Mouse (Mus musculus) cerebellum, postnatal 4 days (tissue): ENCODE measurements around the gene Wasf3.

Experiments
- DNase-seq, 2 experiments: peaks; one replicate each; pipeline ENCODE4 v3.0.0; 2022; ENCODE audit warnings: low spot score in 2 of 2, mixed read lengths in 1 of 2

Gene Wasf3

DNA sequence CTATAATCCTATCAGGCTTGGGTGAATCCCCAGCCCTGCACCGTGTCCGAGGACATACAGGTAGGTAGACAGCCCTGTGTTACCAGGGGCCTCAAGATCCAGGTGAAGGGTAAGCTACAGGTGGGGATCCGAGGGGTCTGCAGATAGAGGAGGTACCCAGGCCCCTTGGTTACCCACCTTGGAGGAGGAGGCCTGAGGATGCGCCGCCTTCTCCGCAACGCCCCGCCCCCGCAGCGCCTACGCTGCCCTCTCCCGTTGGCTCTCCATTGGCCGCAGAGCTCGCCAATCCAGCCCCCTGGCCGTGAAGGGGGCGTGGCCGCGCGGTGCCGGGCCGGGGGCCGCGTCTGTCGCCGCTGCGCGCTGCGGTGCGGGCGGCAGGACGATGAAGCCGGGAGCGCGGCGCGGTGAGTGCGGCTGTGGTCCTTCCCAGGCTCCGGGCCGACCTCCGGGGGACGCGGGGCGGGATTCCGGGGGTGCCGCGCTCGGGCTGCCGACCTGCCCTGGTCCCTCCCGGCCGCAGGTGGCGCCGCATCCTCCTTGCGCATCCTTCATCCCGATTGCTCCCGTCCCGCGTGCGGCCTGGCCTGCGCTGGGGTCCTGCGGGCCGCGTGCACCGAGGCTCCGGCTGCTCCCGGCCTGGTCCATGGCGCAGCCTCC lies at the start of gene Wasf3:
TSS of gene Wasf3 (plus strand) at position 51 of the 657 bp plus-strand sequence.
- peak; percentile 82 to 93 for DNase-seq

- no peak for DNase-seq
Measured at GRCm38 (mm10) chr5:146338064-146338463, 46.7 kb upstream of the Wasf3 start.

GRCm38 (mm10) chr5:146340037-146340436 lies 44.7 kb upstream of the Wasf3 start:
- no peak for DNase-seq

- no peak for DNase-seq
Measured at GRCm38 (mm10) chr5:146344911-146345686, 39.7 kb upstream of the Wasf3 start.

GRCm38 (mm10) chr5:146347081-146347480 lies 37.7 kb upstream of the Wasf3 start:
- DNase-seq = no peak

DNA sequence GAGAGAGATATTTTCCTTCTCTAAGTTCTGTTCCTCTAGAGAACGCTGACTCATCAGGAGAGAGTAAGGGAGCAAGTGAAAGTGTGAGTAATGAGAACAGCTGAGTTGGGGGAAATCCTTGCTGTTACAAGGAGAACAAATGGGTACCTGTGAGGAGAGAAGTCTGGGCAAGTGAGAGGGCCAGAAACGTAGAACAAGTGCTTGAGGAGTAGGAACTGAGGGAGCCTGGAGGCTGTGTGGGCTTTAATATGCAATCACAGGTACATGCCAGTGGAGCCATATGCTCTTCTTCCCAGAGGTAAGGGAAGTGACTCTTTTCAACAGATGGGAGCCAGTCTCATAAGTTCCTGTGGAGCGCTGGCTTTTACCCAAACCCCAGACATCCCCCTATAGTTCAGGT lies 35.6 kb upstream of the Wasf3 start:
- DNase-seq = no peak

- DNase-seq = no peak
Measured at GRCm38 (mm10) chr5:146350784-146351183, 34.0 kb upstream of the Wasf3 start.

DNA sequence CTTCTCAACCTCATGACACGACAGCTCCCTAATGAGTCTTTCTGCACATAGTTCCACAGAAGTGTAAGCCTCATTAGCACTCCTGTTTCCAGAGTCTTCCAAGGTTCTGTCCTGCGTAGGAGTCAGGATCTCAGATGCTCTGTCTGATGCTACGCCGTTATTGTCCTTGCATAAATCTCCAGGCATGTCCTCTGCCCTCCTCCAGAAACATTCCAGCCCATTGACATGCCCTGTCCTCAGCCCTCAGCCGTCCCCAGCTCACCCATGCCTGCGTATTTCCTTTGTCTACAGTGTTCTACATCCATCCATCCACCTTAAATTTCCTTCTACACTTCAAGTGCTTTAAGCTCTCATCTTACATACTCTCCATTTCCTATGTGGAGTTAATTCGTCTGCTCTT lies 32.8 kb upstream of the Wasf3 start:
- no peak for DNase-seq

- no peak for DNase-seq
Measured at GRCm38 (mm10) chr5:146360386-146360785, 24.4 kb upstream of the Wasf3 start.

DNA sequence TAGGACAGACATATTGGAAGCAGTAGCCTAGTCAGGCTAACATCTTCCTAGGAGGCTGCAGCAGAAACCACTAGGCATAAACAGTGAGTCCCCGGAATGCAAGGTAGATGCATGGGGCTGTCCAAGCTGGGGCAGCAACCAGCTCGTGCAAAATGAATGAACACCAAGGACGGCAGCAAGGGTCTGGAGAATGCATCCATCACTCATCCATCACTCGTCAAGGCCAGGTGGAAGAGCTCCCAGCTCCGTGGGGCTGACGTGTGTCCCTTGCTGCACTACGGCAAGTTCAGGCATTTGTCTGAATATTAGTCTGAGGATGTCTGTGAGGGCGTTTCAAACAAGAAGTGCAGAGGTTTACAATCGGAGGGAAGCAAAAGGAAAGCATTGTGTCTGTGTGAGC lies 22.1 kb upstream of the Wasf3 start:
- DNase-seq = no peak

DNA sequence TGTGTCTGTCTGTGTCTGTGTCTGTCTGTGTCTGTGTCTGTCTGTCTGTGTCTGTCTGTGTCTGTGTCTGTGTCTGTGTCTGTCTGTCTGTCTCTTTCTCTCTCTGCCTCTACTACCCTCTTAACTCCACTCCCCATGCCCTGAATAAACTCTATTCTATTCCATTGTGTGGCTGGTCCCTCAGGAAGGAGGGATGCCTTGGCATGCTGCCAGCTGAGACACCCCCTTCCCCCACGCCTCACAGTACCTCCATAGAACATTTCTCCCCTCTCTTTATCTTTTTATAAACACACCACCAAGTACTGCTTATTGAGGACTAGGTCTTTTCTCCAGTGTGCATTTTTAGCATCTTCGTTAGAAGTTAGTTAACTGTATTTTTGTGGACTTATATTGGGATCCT lies 16.4 kb upstream of the Wasf3 start:
- peak in 1 of 2 experiments; percentile 27 for DNase-seq

- DNase-seq = peak in 1 of 2 experiments; percentile 24
Measured at GRCm38 (mm10) chr5:146368971-146369370, 15.8 kb upstream of the Wasf3 start.

DNA sequence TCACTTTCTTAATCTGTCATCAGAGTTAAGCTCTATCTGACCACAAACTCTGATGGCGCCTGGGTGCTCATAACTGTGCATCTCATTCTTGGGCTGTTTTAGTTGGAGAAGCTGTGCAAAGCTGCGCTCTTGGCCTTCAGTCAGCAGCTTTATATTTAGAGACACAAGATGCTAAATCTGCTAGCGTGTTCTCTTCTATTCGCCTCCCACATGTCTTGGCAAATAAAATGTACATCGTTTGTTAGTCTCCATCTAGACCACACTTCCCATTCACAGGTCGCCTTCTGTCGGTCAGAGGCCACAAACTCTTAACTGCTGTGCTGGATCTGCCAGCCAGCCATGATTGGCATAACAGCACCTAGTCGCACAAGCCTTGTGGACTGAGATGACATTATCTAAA lies 14.0 kb upstream of the Wasf3 start:
- no peak for DNase-seq

DNA sequence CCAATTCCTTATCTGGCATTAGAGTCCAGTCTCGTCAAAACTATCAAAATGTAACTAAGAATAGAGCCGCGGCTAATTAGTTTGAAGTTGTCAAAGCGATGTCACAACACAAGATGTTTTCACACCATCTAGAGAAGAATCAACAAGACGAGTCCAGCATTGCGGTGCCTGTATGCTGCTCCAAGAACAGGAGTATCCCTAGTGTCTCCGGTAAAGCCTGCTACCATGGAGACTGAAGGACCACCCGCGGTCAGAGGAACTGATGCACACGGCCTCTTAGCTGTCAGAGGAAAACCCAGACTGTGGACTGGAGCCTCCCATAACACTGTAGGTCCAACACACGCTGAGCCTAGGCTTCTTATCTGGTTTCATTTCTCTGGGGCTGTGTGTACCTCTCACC lies 11.5 kb upstream of the Wasf3 start:
- DNase-seq = no peak

GRCm38 (mm10) chr5:146376601-146377000 lies 8.2 kb upstream of the Wasf3 start:
- DNase-seq = no peak

- no peak for DNase-seq
Measured at GRCm38 (mm10) chr5:146380041-146380440, 4.7 kb upstream of the Wasf3 start.

DNA sequence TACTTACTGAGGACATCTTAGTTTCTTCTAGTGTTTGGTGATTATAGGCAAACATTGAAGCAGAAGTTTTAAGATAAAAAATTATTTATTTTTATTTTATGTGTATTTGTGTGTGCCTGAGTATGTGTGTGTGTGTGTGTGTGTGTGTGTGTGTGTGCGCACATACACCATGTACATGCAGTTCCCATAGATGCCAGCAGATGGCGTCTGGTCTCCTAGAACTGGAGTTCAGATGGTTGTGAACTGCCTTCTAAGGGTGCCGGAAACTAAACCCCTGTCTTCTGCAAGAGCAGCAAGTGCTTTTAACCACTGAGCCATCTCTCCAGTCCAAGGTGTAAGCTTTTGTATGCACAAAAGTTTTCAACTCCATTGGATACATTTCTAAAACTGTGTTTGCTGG lies 2.5 kb upstream of the Wasf3 start:
- peak in 1 of 2 experiments; percentile 24 for DNase-seq

DNA sequence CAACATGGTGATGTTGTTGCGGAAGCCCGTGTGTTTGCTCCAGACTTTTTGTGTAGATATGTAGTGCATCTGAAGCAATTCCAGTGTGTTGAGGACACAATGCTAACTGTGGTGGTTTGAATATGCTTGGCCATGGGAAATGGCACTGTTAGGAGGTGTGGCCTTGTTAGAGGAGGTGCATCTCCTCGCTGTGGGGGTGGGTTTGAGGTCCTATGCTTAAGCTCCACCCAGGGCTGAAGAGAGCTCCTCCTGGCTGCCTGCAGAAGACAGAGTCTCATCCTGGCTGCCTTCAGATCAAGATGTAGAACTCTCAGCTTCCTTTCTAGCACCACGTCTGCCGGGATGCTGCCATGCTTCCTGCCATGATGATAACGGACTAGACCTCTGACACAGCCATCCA lies 1.4 kb upstream of the Wasf3 start:
- no peak for DNase-seq

DNA sequence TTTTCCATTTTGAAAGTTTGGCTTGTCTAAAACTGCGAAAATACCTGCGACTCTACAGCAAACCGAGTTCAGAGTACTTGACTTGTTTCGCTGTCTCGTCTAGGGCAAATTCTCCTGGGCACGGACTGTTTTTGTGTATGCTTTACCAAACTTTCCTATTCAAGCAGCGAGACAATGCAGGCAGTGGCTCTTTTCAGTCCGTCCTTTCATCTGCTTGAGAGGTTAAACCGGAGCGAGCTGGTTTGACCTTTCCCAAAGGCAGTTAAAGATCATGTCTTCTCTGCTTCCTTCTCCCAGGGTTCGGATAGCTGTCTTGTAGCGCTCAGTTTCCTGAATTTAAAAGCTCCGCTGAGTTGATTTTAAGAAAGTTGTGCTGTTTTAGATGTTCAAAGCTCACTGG lies 1.2 kb downstream of the Wasf3 start:
- no peak for DNase-seq

DNA sequence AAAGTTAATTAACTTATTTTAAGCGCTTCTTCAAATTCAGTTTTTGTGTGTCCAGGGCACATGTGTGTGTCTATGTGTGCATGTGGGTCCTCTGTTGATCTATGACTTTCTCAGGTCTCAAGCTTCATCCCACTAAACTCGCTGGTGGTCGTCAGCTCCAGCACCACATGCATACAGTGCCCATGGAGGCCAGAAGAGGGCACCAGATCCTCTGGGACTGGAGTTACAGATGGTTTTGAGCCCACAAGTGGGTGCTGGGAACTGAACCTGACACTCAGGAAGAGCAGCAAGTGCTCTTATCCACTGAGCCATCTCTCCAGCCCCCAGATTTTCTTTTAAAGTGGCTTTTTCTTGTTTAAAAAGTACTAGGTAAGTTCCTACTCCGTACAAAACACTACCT lies 2.1 kb downstream of the Wasf3 start:
- no peak for DNase-seq

DNA sequence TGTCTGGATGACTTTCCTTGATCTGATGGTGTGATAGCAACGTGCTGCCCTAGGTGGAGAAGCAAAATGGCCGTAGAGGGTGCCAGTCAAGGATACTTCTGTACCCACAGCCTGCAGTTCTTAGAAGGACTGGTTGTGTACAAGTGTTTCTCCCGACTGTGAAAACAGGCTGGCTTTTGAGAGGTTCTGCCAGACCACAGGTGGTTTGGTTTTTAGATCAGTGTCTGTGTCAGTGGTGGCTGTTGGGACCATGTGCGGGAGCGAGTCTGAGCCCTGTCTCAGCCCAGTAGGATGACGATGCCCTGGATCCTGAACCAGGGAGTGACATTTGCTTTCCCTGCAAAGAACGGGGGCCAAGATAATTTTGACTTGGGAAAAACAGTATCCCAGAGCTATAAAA lies 9.8 kb downstream of the Wasf3 start:
- DNase-seq = no peak

GRCm38 (mm10) chr5:146397253-146397652 lies 12.5 kb downstream of the Wasf3 start:
- no peak for DNase-seq

DNA sequence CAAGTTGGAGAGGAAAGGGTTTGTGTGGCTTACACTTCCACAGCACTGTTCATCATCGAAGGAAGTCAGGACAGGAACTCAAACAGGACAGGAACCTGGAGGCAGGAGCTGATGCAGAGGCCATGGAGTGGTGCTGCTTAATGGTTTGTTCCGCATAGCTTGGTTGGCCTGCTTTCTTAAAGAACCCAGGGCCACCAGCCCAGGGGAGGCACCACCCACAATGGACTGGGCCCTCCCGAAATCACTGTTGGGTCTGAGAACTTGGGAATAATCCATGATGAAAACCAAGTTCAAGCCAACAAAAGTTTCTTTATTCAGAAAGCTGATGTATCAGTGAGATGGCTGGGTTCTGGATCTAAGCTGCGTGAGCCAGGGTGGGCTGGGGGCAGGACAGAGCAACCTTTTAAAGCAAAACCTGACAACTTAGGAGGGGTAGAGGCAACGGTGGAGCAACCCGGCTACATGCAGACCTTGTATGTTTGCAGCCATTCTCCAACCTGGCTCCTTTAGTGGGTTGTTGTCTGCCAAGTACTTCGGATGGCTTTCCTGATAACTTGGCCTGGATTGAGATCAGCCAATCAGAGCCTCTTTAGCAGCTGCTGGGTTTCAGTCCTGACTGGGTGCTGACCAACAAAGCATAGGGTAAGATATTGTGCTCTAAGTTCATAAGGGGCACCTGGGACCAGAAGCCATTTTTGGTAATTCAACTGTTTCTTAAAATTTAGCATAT lies 13.8 kb downstream of the Wasf3 start:
- DNase-seq = no peak
